Mouse (Mus musculus) liver, adult (tissue): ENCODE results near the gene Lhb.

Source experiments
- GATA4 ChIP-seq: IDR thresholded peaks from 2 replicates; pipeline ENCODE4 v1.6.1; 2014; ENCODE audit warnings: mild to moderate bottlenecking, low read length; ENCODE audit not compliant: insufficient replicate concordance

Lhb gene

DNA sequence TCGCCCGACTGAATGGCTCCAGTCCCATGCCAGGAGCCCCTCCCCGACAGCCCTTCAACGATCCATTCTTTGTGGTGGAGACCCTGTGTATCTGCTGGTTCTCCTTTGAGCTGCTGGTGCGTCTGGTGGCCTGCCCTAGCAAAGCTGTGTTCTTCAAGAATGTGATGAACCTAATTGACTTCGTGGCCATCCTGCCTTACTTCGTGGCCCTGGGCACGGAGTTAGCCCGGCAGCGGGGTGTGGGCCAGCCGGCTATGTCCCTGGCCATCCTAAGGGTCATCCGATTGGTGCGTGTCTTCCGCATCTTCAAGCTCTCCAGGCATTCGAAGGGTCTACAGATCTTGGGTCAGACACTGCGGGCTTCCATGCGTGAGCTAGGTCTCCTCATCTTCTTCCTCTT lies 11.7 kb upstream of the Lhb start:
- no peak for TF ChIP-seq GATA4

GRCm38 (mm10) chr7:45409497-45410163 lies 11.0 kb upstream of the Lhb start:
- no peak for TF ChIP-seq GATA4

- TF ChIP-seq GATA4 = no peak
These were observed 8.2 kb upstream of the Lhb start for GRCm38 (mm10) chr7:45412421-45412820.

GRCm38 (mm10) chr7:45413113-45413863 lies 7.3 kb upstream of the Lhb start, which contains the start of gene Ntf5:
Ntf5 (plus strand) TSS chr7:45413695.
- no peak for TF ChIP-seq GATA4

- no peak for TF ChIP-seq GATA4
These were observed 6.5 kb upstream of the Lhb start for GRCm38 (mm10) chr7:45413864-45414739.

GRCm38 (mm10) chr7:45414740-45415224 lies 5.8 kb upstream of the Lhb start:
- TF ChIP-seq GATA4 = no peak

- TF ChIP-seq GATA4 = no peak
These were observed 5.0 kb upstream of the Lhb start for GRCm38 (mm10) chr7:45415636-45416035.

- no peak for TF ChIP-seq GATA4
These were observed 2.6 kb upstream of the Lhb start for GRCm38 (mm10) chr7:45417962-45418492.

- no peak for TF ChIP-seq GATA4
These were observed 583 bp upstream of the Lhb start for GRCm38 (mm10) chr7:45419859-45420614.

DNA sequence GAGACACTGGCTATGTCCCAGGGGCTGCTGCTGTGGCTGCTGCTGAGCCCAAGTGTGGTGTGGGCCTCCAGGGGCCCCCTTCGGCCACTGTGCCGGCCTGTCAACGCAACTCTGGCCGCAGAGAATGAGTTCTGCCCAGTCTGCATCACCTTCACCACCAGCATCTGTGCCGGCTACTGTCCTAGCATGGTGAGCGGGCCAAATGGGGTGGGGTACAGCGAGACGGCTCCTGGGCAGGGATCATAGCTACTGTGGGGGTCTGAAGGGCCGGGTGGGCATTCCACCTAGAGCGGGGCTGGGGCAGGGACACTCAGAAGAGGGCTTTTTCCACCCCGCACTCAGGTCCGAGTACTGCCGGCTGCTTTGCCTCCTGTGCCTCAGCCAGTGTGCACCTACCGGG lies 574 bp downstream of the Lhb start:
- TF ChIP-seq GATA4 = no peak

DNA sequence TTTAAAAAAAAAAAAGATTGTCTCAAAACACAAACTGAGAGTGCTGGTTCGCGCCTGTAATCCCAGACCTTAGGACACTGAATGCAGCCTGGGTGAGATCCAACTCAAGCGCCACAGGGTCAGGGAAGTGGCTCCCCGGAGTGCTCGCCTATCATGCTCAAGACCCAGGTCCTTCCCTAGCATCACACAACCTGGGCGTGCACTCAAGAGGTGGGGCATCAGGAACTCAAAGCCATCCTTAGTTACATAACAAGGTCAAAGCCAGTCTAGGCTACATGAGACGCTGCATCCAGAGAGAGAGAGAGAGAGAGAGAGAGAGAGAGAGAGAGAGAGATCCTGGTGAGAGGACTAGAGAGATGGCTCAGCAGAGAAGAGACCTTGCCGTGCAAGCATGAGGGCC lies 5.9 kb downstream of the Lhb start:
- no peak for TF ChIP-seq GATA4

DNA sequence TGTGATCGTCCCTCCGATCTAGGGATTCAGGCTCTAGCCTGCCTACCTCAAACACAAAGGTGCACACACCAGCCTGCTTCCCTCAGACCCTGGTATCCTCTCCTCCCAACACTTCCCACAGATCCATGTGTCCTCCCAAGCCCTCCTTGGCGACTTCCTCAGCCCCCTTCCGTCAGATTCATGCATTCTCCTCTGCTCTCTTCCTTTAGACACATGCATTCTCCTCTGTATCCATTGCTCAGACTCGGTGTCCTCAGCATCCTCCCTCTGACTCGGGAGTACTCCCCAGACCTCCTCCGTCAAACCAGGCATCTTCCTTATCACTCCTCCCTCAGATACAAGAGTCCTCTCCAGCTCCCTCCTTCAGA lies 13.2 kb downstream of the Lhb start:
- no peak for TF ChIP-seq GATA4

DNA sequence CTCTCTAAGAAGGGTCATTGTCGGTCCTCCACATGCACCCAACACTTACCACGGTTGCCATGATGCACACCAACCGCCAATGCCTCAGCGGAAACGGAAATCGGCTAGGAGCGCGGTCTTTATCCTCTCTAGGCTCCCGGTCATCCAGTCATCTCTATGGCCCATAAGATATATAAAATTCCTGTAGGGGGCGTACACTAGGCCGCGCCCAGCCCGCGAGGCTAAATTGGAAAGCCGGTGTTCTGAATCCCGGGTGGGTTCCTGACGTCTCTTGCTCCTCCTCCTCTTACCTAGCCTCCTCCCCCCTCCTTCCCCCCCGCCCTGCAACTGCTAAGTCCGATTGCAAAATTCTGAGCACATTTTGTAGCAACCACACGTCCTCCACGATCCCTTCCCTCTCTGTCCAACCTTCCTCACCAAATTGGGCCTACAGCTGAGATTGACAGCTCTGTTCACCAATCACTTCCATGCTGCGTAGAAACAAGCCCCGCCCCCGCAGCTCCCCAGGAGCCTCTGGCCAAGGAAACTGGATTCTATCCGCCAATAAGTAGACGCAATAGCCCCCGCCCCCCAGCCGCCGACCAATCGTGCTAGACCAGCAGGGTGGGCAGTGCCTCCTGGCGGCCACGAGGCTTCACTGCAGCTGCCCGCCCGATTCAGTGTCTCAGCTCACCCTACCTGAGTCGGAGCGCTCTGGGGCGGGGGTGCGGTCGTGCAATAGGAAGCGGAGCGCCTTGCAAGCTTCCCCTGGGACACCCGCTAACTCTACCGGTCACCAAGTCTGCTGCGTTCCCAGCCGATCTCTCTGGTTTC lies 13.8 kb downstream of the Lhb start, which contains the start of gene Gys1:
Gys1 (plus strand) TSS at position 642 of the 813 bp plus-strand sequence.
- no peak; the same call in 1 of the 2 replicates for TF ChIP-seq GATA4

GRCm38 (mm10) chr7:45435038-45435437 lies 14.4 kb downstream of the Lhb start:
- TF ChIP-seq GATA4 = no peak
